ENCODE assay signal across 8 mouse cellular contexts in genomic region chr11:119991338-119991678, GRCm38 (mm10). TPM values are rescaled to one million over a fixed set of nuclear protein-coding genes. Genes with fewer than 3 reads are reported as not detected.
DNase-seq lines count a peak whose midpoint lies in the region; ATAC-seq and TF ChIP-seq lines count a peak whose summit lies in the region.

No protein-coding gene starts in this region.

- no peaks in the 10 kb centered on the region for H3K36me3 ChIP-seq in MEL (ENCODE audit: control insufficient read depth in 1 of 2, insufficient read depth in 2 of 2, low read length in 2 of 2)
- peaks cover 27% of the 10 kb centered on the region for H3K36me3 ChIP-seq in hindbrain, embryonic 10.5 days

- H3K4me3 ChIP-seq in MEL (ENCODE audit: control insufficient read depth in 1 of 2, insufficient read depth in 1 of 2, low read depth in 2 of 2, low read length in 2 of 2) = no peak overlapping the region
- H3K4me3 ChIP-seq in hindbrain, embryonic 10.5 days = peak overlapping the region; percentile 11; the same call in 1 of the 2 replicates

- no peaks in the 10 kb centered on the region for H3K79me2 ChIP-seq in MEL (ENCODE audit: control insufficient read depth, insufficient read depth, low read length, poor library complexity)

- no peak overlapping the region for H3K27ac ChIP-seq in MEL (ENCODE audit: control insufficient read depth, low read depth, low read length)
- H3K27ac ChIP-seq in hindbrain, embryonic 10.5 days = peak overlapping the region; percentile 64

- 14% methylated on average over 10 of the region's 10 CpGs for WGBS in hindbrain, embryonic 10.5 days

- peak; percentile 90 for DNase-seq in MEL (ENCODE audit: low read depth, low spot score)
- peak; percentile 82 for DNase-seq in cerebellum, adult 8-10 months
- DNase-seq in hindbrain, embryonic 10.5 days (ENCODE audit: low spot score) = peak; percentile 89
- peak; percentile 94 for DNase-seq in layer of hippocampus, adult 9-11 months
- DNase-seq in lung, postnatal 14 days = peak; percentile 95
- DNase-seq in retina, adult 2 months (ENCODE audit: low read depth, low spot score) = peak; percentile 52
- DNase-seq in thymus, postnatal 25 days = peak; percentile 90

- no peak for TF ChIP-seq POLR2A in MEL (IDR thresholded peaks at IDR 0.05; ENCODE audit: control insufficient read depth in 1 of 2, insufficient read depth in 1 of 2, low read depth in 1 of 2, low read length in 2 of 2, poor library complexity in 1 of 2)

- peak; percentile 84 to 99 (median 99) for TF ChIP-seq CTCF in MEL (IDR thresholded peaks at IDR 0.05 in 2 of 3, conservative IDR thresholded peaks at IDR 0.05 in 1 of 3; ENCODE audit: control insufficient read depth in 1 of 3, insufficient read depth in 1 of 3, low read depth in 2 of 3, low read length in 3 of 3, poor library complexity in 1 of 3, severe bottlenecking in 1 of 3)

- TF ChIP-seq RAD21 in MEL (IDR thresholded peaks at IDR 0.05; ENCODE audit: low read depth, low read length) = peak; percentile 93

- TF ChIP-seq EP300 in MEL (IDR thresholded peaks at IDR 0.05; ENCODE audit: low read depth in 1 of 2, low read length in 2 of 2) = no peak

- H3K4me1 ChIP-seq in MEL (ENCODE audit: control insufficient read depth in 1 of 2, insufficient read depth in 2 of 2, low read length in 2 of 2) = peaks cover 0 to 3% of the 10 kb centered on the region in 2 experiments; a peak in 1 of 4 replicates
- H3K4me1 ChIP-seq in hindbrain, embryonic 10.5 days (replicated peaks) = peaks cover 39% of the 10 kb centered on the region

- ATAC-seq in frontal cortex, adult (ENCODE audit: low TSS enrichment) = peak; percentile 65

- no peak overlapping the region for H3K9ac ChIP-seq in MEL (ENCODE audit: control insufficient read depth, low read depth, low read length, poor library complexity, severe bottlenecking)

- H3K9me3 ChIP-seq in MEL (replicated peaks; ENCODE audit: insufficient read depth, low read length) = no peaks in the 10 kb centered on the region
- no peaks in the 10 kb centered on the region for H3K9me3 ChIP-seq in hindbrain, embryonic 10.5 days

- H3K27me3 ChIP-seq in MEL (ENCODE audit: control insufficient read depth in 1 of 2, insufficient read depth in 2 of 2, low read length in 2 of 2) = no peaks in the 10 kb centered on the region
- 0 out of 2 replicates have a peak, but pooled peaks cover 3% of the 10 kb centered on the region for H3K27me3 ChIP-seq in hindbrain, embryonic 10.5 days (ENCODE audit: insufficient read depth, poor library complexity, severe bottlenecking)

TF ChIP-seq in MEL, 35 proteins besides CTCF, POLR2A, EP300 and RAD21:
- TF ChIP-seq ZC3H11A (IDR thresholded peaks at IDR 0.05; ENCODE audit: low read depth, low read length) (peak; percentile 96), SIN3A (IDR thresholded peaks at IDR 0.05; ENCODE audit: low read length) (peak; percentile 57; the same call in 1 of the 2 replicates), CHD2 (IDR thresholded peaks at IDR 0.05; ENCODE audit: low read length) (no peak), POLR2AphosphoS5 (IDR thresholded peaks at IDR 0.05; ENCODE audit: borderline replicate concordance, low read depth, low read length) (no peak), ETS1 (IDR thresholded peaks at IDR 0.05; ENCODE audit: low read depth, low read length) (0 out of 2 replicates have a peak, but pooled peaks have one; percentile 60), KAT2A (conservative IDR thresholded peaks at IDR 0.05; ENCODE audit: low read depth, low read length) (no peak), MXI1 (IDR thresholded peaks at IDR 0.05; ENCODE audit: low read depth, low read length) (no peak), SMC3 (IDR thresholded peaks at IDR 0.05; ENCODE audit: low read depth, low read length) (peak; percentile 98), MAZ (IDR thresholded peaks at IDR 0.05; ENCODE audit: low read depth, low read length) (peak; percentile 42; the same call in 1 of the 2 replicates)

RNA-seq across cellular contexts. Expression of gene Baiap2, which starts 48.7 kb away (rescaled TPM):
- 31.3 and 32.8 TPM in 2 replicates for total RNA-seq in MEL (2012; rRNA removed)
- 10 to 100 TPM in 1 of 2 experiments, not detected in 1; 27.5 TPM for polyA plus RNA-seq in MEL (2012; ENCODE audit: insufficient read depth in 1 of 2, insufficient read length in 2 of 2, low read depth in 1 of 2, low replicate concordance in 2 of 2, missing spikeins in 1 of 2)
- polyA plus RNA-seq in hindbrain, embryonic 10.5 days (2016; fragmentation: Nextera tagmentation; extraction: Ambion mirVana) = 9.8 and 11.0 TPM in 2 replicates

RNA-seq across cellular contexts. Expression of gene Aatk, which starts 55.7 kb away (rescaled TPM):
- 0.04 TPM in 1 of 2 replicates, not detected in the other for total RNA-seq in MEL (2012; rRNA removed)
- not detected for polyA plus RNA-seq in MEL (2012; ENCODE audit: insufficient read depth in 1 of 2, insufficient read length in 2 of 2, low read depth in 1 of 2, low replicate concordance in 2 of 2, missing spikeins in 1 of 2)
- 1.6 and 3.2 TPM in 2 replicates for polyA plus RNA-seq in hindbrain, embryonic 10.5 days (2016; fragmentation: Nextera tagmentation; extraction: Ambion mirVana)
